ENCODE assay signal across 7 mouse cellular contexts in genomic region chr16:22545016-22545561, GRCm38 (mm10).
DNase-seq lines count a peak whose midpoint lies in the region; ATAC-seq lines count a peak whose summit lies in the region.

No protein-coding gene starts in this region.

- no peaks in the 10 kb centered on the region for H3K36me3 ChIP-seq in neural tube, embryonic 14.5 days (ENCODE audit: control insufficient read depth, insufficient read depth, low read length)

- DNase-seq in lung, adult 18-20 months: peak; percentile 42 to 55
- DNase-seq in lung, postnatal 14 days: no peak
- DNase-seq in brain, embryonic 18.5 days (ENCODE audit: low read depth, low spot score): peak; percentile 73
- peak; percentile 78 for DNase-seq in layer of hippocampus, adult 9-10 months (ENCODE audit: low spot score)
- no peak for DNase-seq in urinary bladder, postnatal 10 days (ENCODE audit: low spot score)

- 0 out of 2 replicates have a peak, but pooled peaks have one; percentile 17 for ATAC-seq in granulocyte monocyte progenitor cell, adult 5-6 weeks (replicated peaks; ENCODE audit: poor library complexity, severe bottlenecking)
- peak; percentile 77 for ATAC-seq in neural tube, embryonic 14.5 days (ENCODE audit: low read depth)

- H3K9ac ChIP-seq in neural tube, embryonic 14.5 days (replicated peaks; ENCODE audit: low read depth, low read length): no peak overlapping the region

- H3K4me1 ChIP-seq in neural tube, embryonic 14.5 days (ENCODE audit: control insufficient read depth, insufficient read depth, low read length): no peaks in the 10 kb centered on the region

- no peaks in the 10 kb centered on the region for H3K9me3 ChIP-seq in neural tube, embryonic 14.5 days (ENCODE audit: control insufficient read depth, low read length)

- no peak overlapping the region; the same call in 1 of the 2 replicates for H3K27ac ChIP-seq in neural tube, embryonic 14.5 days (ENCODE audit: low read depth, low read length)

- H3K4me2 ChIP-seq in neural tube, embryonic 14.5 days (ENCODE audit: low read depth, low read length): no peak overlapping the region

- WGBS in neural tube, embryonic 14.5 days: 39% methylated on average over 3 of the region's 3 CpGs

- H3K4me3 ChIP-seq in neural tube, embryonic 14.5 days (ENCODE audit: low read depth, low read length): no peak overlapping the region

- H3K27me3 ChIP-seq in neural tube, embryonic 14.5 days (ENCODE audit: control insufficient read depth, insufficient read depth, low read length): no peaks in the 10 kb centered on the region

Comparison
In these comparisons a context has a peak if more than half of its experiments do, and no peak if none do; other contexts are left out.
1. DNase-seq: peak in lung, adult 18-20 months (2 of 2), brain, embryonic 18.5 days (single experiment) and layer of hippocampus, adult 9-10 months (single experiment); none in lung, postnatal 14 days (single experiment) and urinary bladder, postnatal 10 days (single experiment).